ENCODE assay signal across 26 mouse cellular contexts in genomic region chr6:73626451-73626850, GRCm38 (mm10).
A peak's percentile ranks its signal among the peaks of the same experiment; 100 is the strongest.
DNase-seq lines count a peak whose midpoint lies in the region; ATAC-seq lines count a peak whose summit lies in the region.
"Had no signal": no experiment of that assay in that cellular context is flagged by ENCODE, and none has a peak within 500 bp of the region (broad histone marks: within the 10 kb centered on the region; RNA-seq: fewer than 3 reads in every experiment).

No protein-coding gene starts in this region.

- no peak overlapping the region for H3K9ac ChIP-seq in kidney, embryonic 16.5 days (replicated peaks; ENCODE audit: low read length)
- H3K9ac ChIP-seq: embryonic facial prominence, embryonic 13.5 days; forebrain, embryonic 12.5 days; forebrain, embryonic 15.5 days; heart, embryonic 12.5 days; heart, embryonic 15.5 days; hindbrain, embryonic 13.5 days had no signal

- peak; percentile 6 for DNase-seq in cerebellum, adult 9-11 months
- no peak for DNase-seq in cerebellum, postnatal 25 days
- DNase-seq in kidney, adult 18-20 months: no peak
- peak; percentile 8 for DNase-seq in brain, adult 2 months (ENCODE audit: low read depth, low spot score)
- no peak for DNase-seq in limb, embryonic 10.5 days (ENCODE audit: low spot score)
- DNase-seq: adrenal gland, adult 2 months; adrenal gland, postnatal 14 days; cerebellum, adult 18-20 months; cerebellum, postnatal 14 days; embryo, embryonic 11 days; gastrocnemius, postnatal 25 days; heart, adult 18-20 months; heart, postnatal 10 days; heart, postnatal 36 days had no signal

- no peak overlapping the region for H3K4me2 ChIP-seq in kidney, embryonic 16.5 days (replicated peaks; ENCODE audit: low read depth, low read length)
- H3K4me2 ChIP-seq: embryonic facial prominence, embryonic 13.5 days; forebrain, embryonic 12.5 days; forebrain, embryonic 15.5 days; heart, embryonic 12.5 days; heart, embryonic 15.5 days; hindbrain, embryonic 13.5 days had no signal

- WGBS in kidney, embryonic 16.5 days: 54% methylated on average over 5 of the region's 5 CpGs
- WGBS in limb, embryonic 10.5 days: 61% methylated on average over 5 of the region's 5 CpGs

- ATAC-seq in kidney, embryonic 16.5 days (ENCODE audit: low FRiP score, low TSS enrichment): peak; percentile 58; the same call in 1 of the 2 replicates
- ATAC-seq: CD4-positive, CD25-positive, alpha-beta regulatory T cell, adult 4 months; forebrain, embryonic 15.5 days; hindbrain, embryonic 16.5 days had no signal

- no peaks in the 10 kb centered on the region for H3K36me3 ChIP-seq in kidney, embryonic 16.5 days (ENCODE audit: insufficient read depth, low read length)
- H3K36me3 ChIP-seq in limb, embryonic 10.5 days: no peaks in the 10 kb centered on the region
- H3K36me3 ChIP-seq: embryonic facial prominence, embryonic 10.5 days; embryonic facial prominence, embryonic 13.5 days; forebrain, embryonic 12.5 days; forebrain, embryonic 15.5 days; heart, embryonic 12.5 days; heart, embryonic 15.5 days; hindbrain, embryonic 10.5 days; hindbrain, embryonic 13.5 days had no signal

- H3K27ac ChIP-seq in kidney, embryonic 16.5 days (ENCODE audit: low read length): 0 out of 2 replicates have a peak overlapping the region, but pooled peaks have one; percentile 15
- 0 out of 2 replicates have a peak overlapping the region, but pooled peaks have one; percentile 14 for H3K27ac ChIP-seq in limb, embryonic 10.5 days
- H3K27ac ChIP-seq: embryonic facial prominence, embryonic 10.5 days; embryonic facial prominence, embryonic 13.5 days; forebrain, embryonic 12.5 days; forebrain, embryonic 15.5 days; heart, embryonic 15.5 days; hindbrain, embryonic 10.5 days; hindbrain, embryonic 13.5 days had no signal

- no peak overlapping the region for H3K4me3 ChIP-seq in kidney, embryonic 16.5 days (ENCODE audit: low read length)
- H3K4me3 ChIP-seq in limb, embryonic 10.5 days: no peak overlapping the region
- H3K4me3 ChIP-seq: embryonic facial prominence, embryonic 10.5 days; embryonic facial prominence, embryonic 13.5 days; erythroblast, embryonic 14.5 days; forebrain, embryonic 12.5 days; forebrain, embryonic 15.5 days; heart, embryonic 12.5 days; heart, embryonic 15.5 days; hindbrain, embryonic 10.5 days; hindbrain, embryonic 13.5 days had no signal

- no peaks in the 10 kb centered on the region for H3K27me3 ChIP-seq in kidney, embryonic 16.5 days (ENCODE audit: insufficient read depth, low read length)
- no peaks in the 10 kb centered on the region for H3K27me3 ChIP-seq in limb, embryonic 10.5 days (ENCODE audit: low read depth, poor library complexity, severe bottlenecking)
- H3K27me3 ChIP-seq: embryonic facial prominence, embryonic 13.5 days; forebrain, embryonic 15.5 days; heart, embryonic 12.5 days; heart, embryonic 15.5 days; hindbrain, embryonic 13.5 days had no signal

- no peaks in the 10 kb centered on the region for H3K4me1 ChIP-seq in kidney, embryonic 16.5 days (ENCODE audit: insufficient read depth, low read length)
- H3K4me1 ChIP-seq in limb, embryonic 10.5 days: 0 out of 2 replicates have a peak, but pooled peaks cover 5% of the 10 kb centered on the region
- H3K4me1 ChIP-seq: embryonic facial prominence, embryonic 10.5 days; embryonic facial prominence, embryonic 13.5 days; forebrain, embryonic 12.5 days; forebrain, embryonic 15.5 days; heart, embryonic 12.5 days; heart, embryonic 15.5 days; hindbrain, embryonic 10.5 days; hindbrain, embryonic 13.5 days had no signal

- no peaks in the 10 kb centered on the region for H3K9me3 ChIP-seq in kidney, embryonic 16.5 days (ENCODE audit: low read length)
- no peaks in the 10 kb centered on the region for H3K9me3 ChIP-seq in limb, embryonic 10.5 days (replicated peaks)
- H3K9me3 ChIP-seq: embryonic facial prominence, embryonic 10.5 days; embryonic facial prominence, embryonic 13.5 days; forebrain, embryonic 12.5 days; forebrain, embryonic 15.5 days; heart, embryonic 12.5 days; heart, embryonic 15.5 days; hindbrain, embryonic 10.5 days; hindbrain, embryonic 13.5 days had no signal

Comparison
In these comparisons a context has a peak if more than half of its experiments do, and no peak if none do; other contexts are left out.
1. DNase-seq: peak in cerebellum, adult 9-11 months (single experiment) and brain, adult 2 months (single experiment); none in cerebellum, postnatal 25 days (0 of 2), kidney, adult 18-20 months (single experiment) and limb, embryonic 10.5 days (single experiment).